Comparison of ENCODE assay signal across 18 mouse cellular contexts in the genomic region with DNA sequence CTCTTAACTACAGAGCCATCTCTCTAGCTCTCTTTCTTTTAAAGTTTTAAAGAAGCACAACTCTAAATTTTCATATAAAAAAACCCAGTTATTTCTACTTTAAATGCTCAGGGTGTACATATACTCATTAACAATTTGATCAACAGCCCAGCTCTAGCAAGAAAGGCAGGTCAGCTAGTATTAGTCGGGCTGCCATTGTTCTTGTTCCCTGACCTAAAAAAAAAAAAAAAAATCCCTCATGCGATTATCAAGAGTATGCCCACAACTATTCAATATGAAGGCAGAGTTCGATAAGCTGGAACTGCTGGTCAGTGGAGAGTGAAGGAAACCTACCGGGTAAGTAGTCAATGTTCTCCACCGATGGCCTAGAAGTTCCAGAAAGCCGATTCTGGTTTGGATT.
"Had no signal": no experiment of that assay in that cellular context is flagged by ENCODE, and none has a peak within 500 bp of the region (broad histone marks: within the 10 kb centered on the region; RNA-seq: fewer than 3 reads in every experiment).

No protein-coding gene starts in this region.

- H3K4me3 ChIP-seq: lung, embryonic 15.5 days; megakaryocyte, embryonic 14.5 days; midbrain, embryonic 13.5 days; midbrain, embryonic 15.5 days; neural tube, embryonic 12.5 days; stomach, embryonic 15.5 days had no signal

- H3K27ac ChIP-seq: lung, embryonic 15.5 days; macrophage; midbrain, embryonic 13.5 days; midbrain, embryonic 15.5 days; neural tube, embryonic 12.5 days; stomach, embryonic 15.5 days; stomach, postnatal 0 days had no signal

- H3K36me3 ChIP-seq: lung, embryonic 15.5 days; midbrain, embryonic 13.5 days; midbrain, embryonic 15.5 days; neural tube, embryonic 12.5 days; stomach, embryonic 15.5 days had no signal

- ATAC-seq: liver, postnatal 0 days; lung, postnatal 0 days; midbrain, embryonic 13.5 days; midbrain, embryonic 15.5 days had no signal

- DNase-seq: liver, postnatal 0 days; lung, adult 2 months; lung, postnatal 14 days; lung, postnatal 36 days; right cerebral cortex, postnatal 14 days; thymus, adult 2 months; thymus, postnatal 25 days; thymus, postnatal 4 days had no signal

- H3K27me3 ChIP-seq: lung, embryonic 15.5 days; megakaryocyte, embryonic 14.5 days; midbrain, embryonic 13.5 days; midbrain, embryonic 15.5 days; neural tube, embryonic 12.5 days; stomach, embryonic 15.5 days had no signal

- H3K9me3 ChIP-seq: lung, embryonic 15.5 days; megakaryocyte, embryonic 14.5 days; midbrain, embryonic 13.5 days; midbrain, embryonic 15.5 days; neural tube, embryonic 12.5 days; stomach, embryonic 15.5 days had no signal

- H3K4me1 ChIP-seq: lung, embryonic 15.5 days; megakaryocyte, embryonic 14.5 days; midbrain, embryonic 13.5 days; midbrain, embryonic 15.5 days; neural tube, embryonic 12.5 days; stomach, embryonic 15.5 days had no signal

- H3K9ac ChIP-seq: liver, postnatal 0 days; lung, embryonic 15.5 days; midbrain, embryonic 13.5 days; midbrain, embryonic 15.5 days; neural tube, embryonic 12.5 days; stomach, embryonic 15.5 days had no signal

- H3K4me2 ChIP-seq: lung, embryonic 15.5 days; midbrain, embryonic 11.5 days; midbrain, embryonic 13.5 days; midbrain, embryonic 15.5 days; neural tube, embryonic 12.5 days; stomach, embryonic 15.5 days had no signal
